Mouse (Mus musculus) CD8-positive naive resting alpha-beta T cell, adult 57 days (primary cell): ENCODE results near the gene Crb2. TPM values are rescaled to one million over a fixed set of nuclear protein-coding genes. Genes with fewer than 3 reads are reported as not detected.

Experiments used
- total RNA-seq: library from RNA; stranded (reverse); gene quantifications from one replicate; pipeline ENCODE4 v1.2.4, GENCODE M21; 2023

Gene Crb2
- not detected for total RNA-seq

GRCm38 (mm10) chr2:37776016-37776415 is at the start of gene Crb2:
Gene Crb2, plus strand, starts transcription at chr2:37776249.

Other genes starting within 250 kb of the Crb2 start
- 42.2 TPM for gene Strbp, start 72.4 kb upstream of the Crb2 start, total RNA-seq